Mouse (Mus musculus): ENCODE data around the gene Soat2. TPM values are rescaled to one million over a fixed set of nuclear protein-coding genes. Genes with fewer than 3 reads are reported as not detected.

Gene Soat2
- polyA plus RNA-seq, 1 experiment from 2014 or later, result 0.13 TPM

DNA sequence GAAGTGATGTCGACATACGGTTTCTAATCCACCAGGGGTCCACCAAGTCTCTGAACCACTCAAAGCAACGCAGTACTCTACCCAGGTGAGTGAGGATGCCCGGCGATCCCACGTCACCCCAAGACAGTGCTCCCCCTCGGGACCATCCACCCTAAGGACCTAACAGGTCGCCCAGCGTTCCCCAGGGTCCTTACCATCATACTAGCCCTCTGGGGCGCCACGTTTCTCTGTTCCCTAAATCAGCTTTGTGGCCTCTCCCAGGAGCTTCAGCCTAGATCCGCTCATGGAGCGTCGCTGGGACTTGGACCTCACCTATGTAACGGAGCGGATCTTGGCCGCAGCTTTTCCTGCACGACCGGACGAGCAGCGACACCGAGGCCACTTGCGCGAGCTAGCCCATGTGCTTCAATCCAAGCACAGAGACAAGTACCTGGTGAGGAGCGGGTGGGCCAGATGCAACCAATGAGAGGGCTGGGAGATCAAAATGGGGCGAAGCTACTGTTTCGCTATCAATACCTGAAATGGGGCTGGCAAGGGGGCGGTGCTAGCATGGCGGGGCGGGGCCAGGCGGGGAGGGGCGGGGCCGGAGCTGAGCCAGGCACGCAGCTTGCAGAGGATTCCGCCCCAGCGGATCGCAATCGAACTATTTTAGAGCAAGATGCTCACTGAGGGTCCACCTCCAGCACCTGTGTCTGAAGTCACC lies 43.4 kb upstream of the Soat2 start:
- in situ Hi-C loops (cut with MboI; ENCODE audit: low pct_unique_long_range_greater_than_20kb), result no loop called here
- POLR2A ChIA-PET, result interaction anchor here (0.6 to 1.3 kb wide), 2 partner anchors 10 to 99 kb away, joined by 3 to 6 read pairs; no protein-coding TSS in a partner anchor
- no peak for DNase-seq (ENCODE audit: low read depth, low spot score)
- no peak for TF ChIP-seq CTCF (IDR thresholded peaks at IDR 0.05)
- no peak for ATAC-seq
- CTCF ChIA-PET, result interaction anchor here (0.7 to 2.1 kb wide), 9 partner anchors 8 to 118 kb away, joined by 3 to 12 read pairs (median 5); partner anchors contain the start of genes Soat2 and Tns2
- H3K27me3 ChIP-seq, result no peaks in the 10 kb centered on the region

- ChIA-PET CTCF (interaction anchor here (0.7 to 2.1 kb wide), 13 partner anchors 9 to 119 kb away, joined by 3 to 12 read pairs (median 5); partner anchors contain the start of genes Soat2 and Tns2), POLR2A (interaction anchor here (1.3 kb wide), 1 partner anchor 9 kb away, joined by 6 read pairs; no protein-coding TSS in a partner anchor)
- no peak for TF ChIP-seq CTCF (IDR thresholded peaks at IDR 0.05)
- DNase-seq (ENCODE audit: low read depth, low spot score), result no peak
- no peaks in the 10 kb centered on the region for H3K27me3 ChIP-seq
- in situ Hi-C loops (cut with MboI; ENCODE audit: low pct_unique_long_range_greater_than_20kb), result no loop called here
- no peak for ATAC-seq
These were observed 42.4 kb upstream of the Soat2 start for GRCm38 (mm10) chr15:102107689-102108573.

GRCm38 (mm10) chr15:102108651-102109525 lies 41.4 kb upstream of the Soat2 start:
- DNase-seq (ENCODE audit: low read depth, low spot score) (no peak), ATAC-seq (no peak)
- ChIA-PET POLR2A (interaction anchor here (0.7 to 0.8 kb wide), 2 partner anchors 13 to 34 kb away, joined by 3 read pairs; no protein-coding TSS in a partner anchor), CTCF (interaction anchor here (0.7 to 2.7 kb wide), 17 partner anchors 8 to 115 kb away, joined by 3 to 12 read pairs (median 5); partner anchors contain the start of genes Spryd3 and Tns2)
- in situ Hi-C loops (cut with MboI; ENCODE audit: low pct_unique_long_range_greater_than_20kb), result no loop called here
- TF ChIP-seq CTCF (IDR thresholded peaks at IDR 0.05), result no peak
- no peaks in the 10 kb centered on the region for H3K27me3 ChIP-seq

DNA sequence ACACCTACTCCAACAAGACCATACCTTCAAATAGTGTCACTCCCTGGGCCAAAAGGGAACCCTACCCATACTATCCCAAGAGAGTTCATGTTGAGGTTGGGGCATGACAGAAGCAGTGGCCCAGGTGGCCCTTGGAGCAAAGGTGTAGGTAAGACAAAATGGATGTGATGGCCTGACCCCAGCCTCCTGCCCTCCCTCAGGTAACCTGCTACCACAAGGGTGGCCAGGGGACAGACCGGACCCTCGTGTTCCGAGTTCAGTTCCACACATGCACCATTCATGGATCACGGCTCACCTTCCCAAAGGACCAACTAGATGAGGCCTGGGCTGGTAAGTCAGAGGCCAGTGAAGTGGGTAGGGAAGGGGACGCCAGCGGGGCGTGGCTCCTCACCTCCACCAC lies 40.1 kb upstream of the Soat2 start:
- TF ChIP-seq CTCF (IDR thresholded peaks at IDR 0.05), result no peak
- no peaks in the 10 kb centered on the region for H3K27me3 ChIP-seq
- in situ Hi-C loops (cut with MboI; ENCODE audit: low pct_unique_long_range_greater_than_20kb), result no loop called here
- ChIA-PET CTCF (interaction anchor here (1.5 to 2.7 kb wide), 3 partner anchors 10 to 36 kb away, joined by 4 to 10 read pairs (median 7); partner anchors contain the start of gene Tns2), POLR2A (interaction anchor here (0.6 to 0.8 kb wide), 2 partner anchors 11 to 252 kb away, joined by 3 to 4 read pairs; no protein-coding TSS in a partner anchor)
- no peak for DNase-seq (ENCODE audit: low read depth, low spot score)
- no peak for ATAC-seq

DNA sequence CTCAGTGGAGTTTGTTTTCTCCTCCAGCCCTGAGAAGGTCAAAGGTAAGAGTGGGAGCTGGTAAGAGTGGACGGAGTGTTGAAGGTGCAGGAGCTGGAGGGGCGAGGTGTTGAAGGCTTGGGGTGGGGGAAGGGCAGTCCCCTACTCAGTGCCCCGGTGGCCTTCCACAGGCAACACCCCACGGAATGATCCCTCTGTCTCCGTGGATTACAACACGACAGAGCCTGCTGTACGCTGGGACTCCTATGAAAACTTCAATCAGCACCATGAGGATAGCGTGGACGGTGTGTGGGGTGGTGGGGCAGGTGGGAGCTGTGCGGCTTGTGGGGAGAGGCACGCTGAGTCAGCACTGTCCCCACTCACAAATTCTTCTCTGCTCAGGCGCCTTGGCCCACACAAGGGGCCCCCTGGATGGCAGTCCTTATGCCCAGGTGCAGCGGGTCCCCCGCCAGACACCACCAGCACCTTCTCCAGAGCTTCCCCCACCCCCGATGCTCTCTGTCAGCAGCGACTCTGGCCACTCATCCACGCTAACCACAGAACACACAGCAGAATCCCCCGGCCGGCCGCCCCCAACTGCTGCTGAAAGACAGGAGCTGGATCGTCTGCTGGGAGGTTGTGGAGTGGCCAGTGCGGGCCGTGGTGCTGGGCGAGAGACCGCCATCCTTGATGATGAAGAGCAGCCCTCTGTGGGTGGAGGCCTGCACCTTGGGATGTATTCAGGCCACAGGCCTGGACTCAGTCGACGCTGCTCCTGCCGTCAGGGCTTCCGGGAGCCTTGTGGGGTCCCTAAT lies 39.4 kb upstream of the Soat2 start:
- ChIA-PET CTCF (interaction anchor here (1.1 to 2.7 kb wide), 3 partner anchors 10 to 35 kb away, joined by 3 to 10 read pairs (median 4); partner anchors contain the start of gene Tns2), POLR2A (interaction anchor here (0.6 kb wide), 1 partner anchor 169 kb away, joined by 3 read pairs; no protein-coding TSS in a partner anchor)
- DNase-seq (ENCODE audit: low read depth, low spot score) (no peak), ATAC-seq (no peak)
- TF ChIP-seq CTCF (IDR thresholded peaks at IDR 0.05), result no peak
- in situ Hi-C loops (cut with MboI; ENCODE audit: low pct_unique_long_range_greater_than_20kb), result no loop called here
- no peaks in the 10 kb centered on the region for H3K27me3 ChIP-seq

GRCm38 (mm10) chr15:102111495-102111829 lies 38.9 kb upstream of the Soat2 start:
- POLR2A ChIA-PET, result interaction anchor here (0.5 to 0.7 kb wide), 2 partner anchors 19 to 96 kb away, joined by 3 to 4 read pairs; no protein-coding TSS in a partner anchor
- ATAC-seq (no peak), DNase-seq (ENCODE audit: low read depth, low spot score) (no peak)
- CTCF ChIA-PET, result interaction anchor here (1.1 to 2.7 kb wide), 3 partner anchors 11 to 35 kb away, joined by 3 to 10 read pairs (median 4); partner anchors contain the start of gene Tns2
- in situ Hi-C loops (cut with MboI; ENCODE audit: low pct_unique_long_range_greater_than_20kb), result no loop called here
- H3K27me3 ChIP-seq, result no peaks in the 10 kb centered on the region
- TF ChIP-seq CTCF (IDR thresholded peaks at IDR 0.05), result no peak

- no peaks in the 10 kb centered on the region for H3K27me3 ChIP-seq
- in situ Hi-C loops (cut with MboI; ENCODE audit: low pct_unique_long_range_greater_than_20kb), result no loop called here
- TF ChIP-seq CTCF (IDR thresholded peaks at IDR 0.05), result no peak
- POLR2A ChIA-PET, result interaction anchor here (0.5 to 0.7 kb wide), 3 partner anchors 19 to 95 kb away, joined by 3 to 5 read pairs (median 4); no protein-coding TSS in a partner anchor
- DNase-seq (ENCODE audit: low read depth, low spot score) (no peak), ATAC-seq (no peak)
- CTCF ChIA-PET, result interaction anchor here (1.1 to 1.2 kb wide), 3 partner anchors 11 to 17 kb away, joined by 3 read pairs; no protein-coding TSS in a partner anchor
These were observed 38.1 kb upstream of the Soat2 start for GRCm38 (mm10) chr15:102112181-102112580.

GRCm38 (mm10) chr15:102112827-102113226 lies 37.5 kb upstream of the Soat2 start:
- no peak for DNase-seq (ENCODE audit: low read depth, low spot score)
- TF ChIP-seq CTCF (IDR thresholded peaks at IDR 0.05), result no peak
- in situ Hi-C loops (cut with MboI; ENCODE audit: low pct_unique_long_range_greater_than_20kb), result no loop called here

GRCm38 (mm10) chr15:102113674-102114073 lies 36.7 kb upstream of the Soat2 start:
- CTCF ChIA-PET, result no interaction called here
- no peak for TF ChIP-seq CTCF (IDR thresholded peaks at IDR 0.05)
- H3K27me3 ChIP-seq, result no peaks in the 10 kb centered on the region
- in situ Hi-C loops (cut with MboI; ENCODE audit: low pct_unique_long_range_greater_than_20kb), result no loop called here
- ATAC-seq, result no peak
- no peak for DNase-seq (ENCODE audit: low read depth, low spot score)
- POLR2A ChIA-PET, result no interaction called here

More at GRCm38 (mm10) chr15:102112827-102113226, 37.5 kb upstream of the Soat2 start:
- ChIA-PET POLR2A (interaction anchor here (0.6 kb wide), 1 partner anchor 24 kb away, joined by 5 read pairs; no protein-coding TSS in a partner anchor), CTCF (interaction anchor here (1.1 to 1.2 kb wide), 2 partner anchors 12 to 15 kb away, joined by 3 read pairs; no protein-coding TSS in a partner anchor)
- ATAC-seq, result no peak
- no peaks in the 10 kb centered on the region for H3K27me3 ChIP-seq
